Mouse (Mus musculus) thymus, adult 2 months (tissue): Measurements from ENCODE around the gene Acsl6. TPM values are rescaled to one million over a fixed set of nuclear protein-coding genes. Genes with fewer than 3 reads are reported as not detected.
"Not testable (repeated sequence)": the region's sequence is repeated elsewhere in the genome, so short reads cannot be mapped to it uniquely, and the experiment has no call there.

ENCODE experiments used
- DNase-seq: peaks from one replicate; pipeline ENCODE4 v3.0.0; 2021
- H3K27ac ChIP-seq: fragments of 200-500 bp; 2 replicates; pipeline ENCODE4 v1.5.1; 2012; ENCODE audit warnings: low read length, control low read depth; ENCODE audit not compliant: control insufficient read depth, insufficient read depth
- H3K27me3 ChIP-seq: fragments of 200-500 bp; 2 replicates; pipeline ENCODE4 v1.6.1; 2012; ENCODE audit warnings: mild to moderate bottlenecking, low read length, moderate library complexity, mixed read lengths; ENCODE audit not compliant: control insufficient read depth, insufficient read depth
- H3K36me3 ChIP-seq: fragments of 200-500 bp; 2 replicates; pipeline ENCODE4 v1.6.1; 2012; ENCODE audit warnings: mild to moderate bottlenecking, low read length, moderate library complexity; ENCODE audit not compliant: control insufficient read depth, insufficient read depth
- H3K4me1 ChIP-seq: fragments of 200-500 bp; replicated peaks from 2 replicates; pipeline ENCODE4 v1.6.1; 2012; ENCODE audit warnings: low read length; ENCODE audit not compliant: control insufficient read depth, insufficient read depth
- H3K4me3 ChIP-seq: fragments of 200-500 bp; 2 replicates; pipeline ENCODE4 v1.5.1; 2012; ENCODE audit warnings: mild to moderate bottlenecking, low read length, control low read depth, moderate library complexity; ENCODE audit not compliant: control insufficient read depth, insufficient read depth
- CTCF ChIP-seq: fragments of 200-500 bp; IDR thresholded peaks from 2 replicates; pipeline ENCODE4 v1.5.1; 2012; ENCODE audit warnings: mild to moderate bottlenecking, control low read depth, low read length, moderate library complexity, borderline replicate concordance; ENCODE audit not compliant: control insufficient read depth, poor library complexity, insufficient read depth; ENCODE audit errors: extremely low read depth
- POLR2A ChIP-seq: fragments of 200-500 bp; IDR thresholded peaks from 2 replicates; pipeline ENCODE4 v1.6.1; 2012; ENCODE audit warnings: mild to moderate bottlenecking, low read length, control low read depth, moderate library complexity; ENCODE audit not compliant: control insufficient read depth, poor library complexity, insufficient read depth; ENCODE audit errors: extremely low read depth
- WGBS: fragments of 180-500 bp; shearing (Covaris S2); methylation state at CpG from one replicate; pipeline ENCODE4 v1.1.7; 2018; 5-methylcytosine and 5-hydroxymethylcytosine counted together
- polyA plus RNA-seq: library from polyadenylated mRNA; depleted of rRNA; stranded (reverse); fragments of >200 nt; gene quantifications from 2 replicates; pipeline ENCODE4 v1.2.3, GENCODE M21; 2012

The Acsl6 gene
- polyA plus RNA-seq, 1 experiment, result 0.40 TPM

DNA sequence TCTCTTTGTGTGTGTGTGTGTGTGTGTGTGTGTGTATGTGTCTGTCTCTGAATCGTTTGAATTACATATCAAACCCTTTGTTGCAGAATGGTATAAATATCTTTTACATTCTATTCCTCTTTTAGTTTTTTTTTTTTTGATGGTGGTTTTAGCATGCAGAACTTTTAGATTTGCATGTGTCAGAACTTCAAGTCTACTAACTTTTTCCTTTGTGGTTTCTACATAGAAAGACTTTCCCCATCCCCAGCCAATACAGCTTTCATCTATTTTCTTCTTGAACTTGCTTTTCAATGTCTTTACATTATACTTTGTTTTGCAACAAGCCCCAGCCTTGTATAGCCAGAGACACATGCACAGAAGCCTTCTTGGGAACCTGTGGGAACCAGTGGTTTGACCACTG lies 6.9 kb upstream of the Acsl6 start:
- Histone ChIP-seq H3K27me3 (no peaks in the 10 kb centered on the region; the same call in 1 of the 2 replicates), H3K36me3 (no peaks in the 10 kb centered on the region), H3K4me3 (no peak overlapping the region), H3K4me1 (no peaks in the 10 kb centered on the region; the same call in 1 of the 2 replicates), H3K27ac (no peak overlapping the region)
- no peak for TF ChIP-seq POLR2A
- no peak for DNase-seq
- 74% methylated on average over 1 of the region's 1 CpGs for WGBS

DNA sequence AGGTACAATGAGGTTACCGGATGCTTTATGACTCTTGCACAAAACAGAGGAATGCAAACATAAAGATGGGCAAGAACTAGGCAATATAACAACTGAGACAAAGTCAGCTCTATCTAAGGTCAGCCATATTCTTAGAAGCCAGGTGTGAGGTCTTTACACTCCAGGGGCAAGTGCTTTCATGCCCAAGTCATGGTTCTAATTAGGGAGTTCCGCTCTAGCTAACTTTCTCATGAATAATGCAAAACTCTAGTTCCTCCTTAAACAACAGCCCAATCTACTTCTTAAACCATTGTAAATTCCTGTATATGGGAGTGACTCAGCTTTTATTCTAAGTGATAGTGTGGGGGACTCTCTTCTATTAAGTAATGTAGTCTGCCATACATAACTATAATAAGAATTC lies 6.1 kb upstream of the Acsl6 start:
- H3K4me3 ChIP-seq, H3K4me1 ChIP-seq, DNase-seq, H3K36me3 ChIP-seq, H3K27me3 ChIP-seq, H3K27ac ChIP-seq: not testable (repeated sequence)
- 96% methylated on average over 2 of the region's 2 CpGs for WGBS

DNA sequence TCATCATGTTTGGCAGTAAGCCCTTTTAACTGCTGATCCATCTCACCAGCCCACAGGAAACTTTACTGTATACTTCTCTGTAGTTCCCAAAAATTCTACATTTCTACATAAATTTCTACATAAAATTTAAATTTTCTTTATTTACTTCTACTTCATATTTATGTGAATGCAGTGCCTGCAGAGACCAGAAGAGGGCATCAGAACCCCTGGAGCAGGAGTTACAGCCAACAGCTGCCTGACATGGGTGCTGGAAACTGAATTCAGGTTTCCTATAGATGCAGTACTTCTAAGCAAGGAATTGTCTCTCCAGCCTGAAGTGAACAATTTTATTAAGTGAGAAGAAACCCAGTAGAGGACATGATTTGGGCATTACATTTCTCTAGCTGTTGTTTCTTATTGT lies 4.8 kb upstream of the Acsl6 start:
- H3K36me3 ChIP-seq, result no peaks in the 10 kb centered on the region
- no peak for TF ChIP-seq POLR2A
- no peak for TF ChIP-seq CTCF
- no peak overlapping the region for H3K4me3 ChIP-seq
- peaks cover 1% of the 10 kb centered on the region; the same call in 1 of the 2 replicates for H3K27me3 ChIP-seq
- peaks cover 1% of the 10 kb centered on the region; the same call in 1 of the 2 replicates for H3K4me1 ChIP-seq
- no peak overlapping the region for H3K27ac ChIP-seq
- DNase-seq, result no peak

DNA sequence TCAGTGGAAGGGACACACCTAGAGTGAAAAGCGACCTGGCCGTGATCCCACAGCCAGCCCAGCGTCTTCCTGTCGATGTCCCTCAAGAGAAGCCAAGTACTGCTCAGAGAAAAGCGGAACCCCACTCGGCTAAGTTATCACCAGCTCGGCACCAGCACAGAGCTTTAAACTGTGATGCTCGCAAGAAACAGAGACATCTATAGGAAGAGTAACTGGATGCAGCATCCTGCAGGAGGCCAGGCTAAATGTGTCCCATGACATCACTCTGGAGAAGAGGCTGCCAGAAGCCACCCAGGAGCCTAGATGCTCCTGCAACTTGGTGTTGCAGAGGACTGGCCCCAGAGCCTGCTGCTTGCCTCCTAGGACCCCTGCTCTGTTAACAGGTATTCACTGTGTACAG lies 1.6 kb upstream of the Acsl6 start:
- Histone ChIP-seq H3K27ac (no peak overlapping the region), H3K36me3 (no peaks in the 10 kb centered on the region), H3K4me3 (no peak overlapping the region), H3K4me1 (peaks cover 7% of the 10 kb centered on the region; the same call in 1 of the 2 replicates), H3K27me3 (peaks cover 5% of the 10 kb centered on the region; the same call in 1 of the 2 replicates)
- 87% methylated on average over 8 of the region's 8 CpGs for WGBS
- DNase-seq, result no peak
- TF ChIP-seq POLR2A, result no peak
- TF ChIP-seq CTCF, result no peak

DNA sequence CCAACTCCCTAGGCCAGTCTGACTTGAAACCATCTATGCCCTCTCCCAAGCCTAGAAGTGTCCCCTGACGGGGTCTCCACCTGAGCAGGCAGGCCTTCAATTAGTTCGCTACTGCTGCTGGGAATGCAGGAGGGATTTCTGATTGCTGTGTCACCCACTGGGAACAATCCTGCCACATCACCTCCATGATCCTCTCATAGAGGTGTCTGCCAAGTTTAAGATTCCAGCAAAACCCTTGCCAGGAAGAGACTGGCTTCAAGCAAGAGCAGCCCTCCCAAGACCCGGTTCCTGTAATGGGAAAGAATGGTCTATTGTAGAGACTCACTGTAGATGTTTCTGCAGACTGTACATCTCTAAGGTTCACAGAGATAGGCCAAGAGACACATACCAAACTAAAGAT lies 992 bp upstream of the Acsl6 start:
- H3K36me3 ChIP-seq, result no peaks in the 10 kb centered on the region
- 96% methylated on average over 3 of the region's 3 CpGs for WGBS
- no peak overlapping the region for H3K4me3 ChIP-seq
- TF ChIP-seq POLR2A, result no peak
- H3K4me1 ChIP-seq, result peaks cover 7% of the 10 kb centered on the region; the same call in 1 of the 2 replicates
- DNase-seq, result no peak
- H3K27me3 ChIP-seq, result peaks cover 5% of the 10 kb centered on the region; the same call in 1 of the 2 replicates
- no peak overlapping the region for H3K27ac ChIP-seq

DNA sequence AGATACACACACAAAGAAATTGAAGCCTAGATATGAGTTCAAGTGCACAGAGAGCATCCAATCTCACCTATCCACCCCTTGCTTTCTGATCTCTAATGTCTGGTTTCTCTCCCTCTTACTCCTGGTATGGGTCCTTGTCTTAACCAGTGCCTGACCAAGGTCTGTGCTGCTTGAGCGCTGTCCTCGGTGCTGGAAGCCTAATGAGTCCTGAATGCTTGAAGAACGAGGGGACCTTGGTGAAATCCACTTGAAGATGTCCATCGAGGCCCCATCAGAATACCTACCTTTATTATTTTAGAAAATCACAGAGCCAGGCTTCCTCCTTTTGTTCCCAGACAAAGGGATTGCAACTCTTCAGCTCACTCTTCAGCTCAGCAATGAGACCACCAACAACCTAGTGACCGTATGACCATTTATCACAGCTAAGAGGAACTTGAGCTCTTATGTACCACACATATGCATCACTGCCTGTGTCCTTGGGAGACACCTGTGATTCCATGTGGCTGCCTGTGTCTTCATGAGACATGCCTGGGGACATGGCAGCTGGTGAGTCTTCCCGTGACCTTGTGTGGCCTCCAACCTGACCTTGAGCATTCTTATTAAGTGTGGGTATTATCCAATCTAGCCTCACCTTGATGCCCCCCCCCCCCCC lies 396 bp upstream of the Acsl6 start:
- DNase-seq, result no peak
- Histone ChIP-seq H3K4me1 (peaks cover 7% of the 10 kb centered on the region; the same call in 1 of the 2 replicates), H3K36me3 (no peaks in the 10 kb centered on the region), H3K27ac (no peak overlapping the region), H3K4me3 (no peak overlapping the region), H3K27me3 (peaks cover 5% of the 10 kb centered on the region; the same call in 1 of the 2 replicates)
- no peak for TF ChIP-seq POLR2A
- 24% methylated on average over 6 of the region's 6 CpGs for WGBS

DNA sequence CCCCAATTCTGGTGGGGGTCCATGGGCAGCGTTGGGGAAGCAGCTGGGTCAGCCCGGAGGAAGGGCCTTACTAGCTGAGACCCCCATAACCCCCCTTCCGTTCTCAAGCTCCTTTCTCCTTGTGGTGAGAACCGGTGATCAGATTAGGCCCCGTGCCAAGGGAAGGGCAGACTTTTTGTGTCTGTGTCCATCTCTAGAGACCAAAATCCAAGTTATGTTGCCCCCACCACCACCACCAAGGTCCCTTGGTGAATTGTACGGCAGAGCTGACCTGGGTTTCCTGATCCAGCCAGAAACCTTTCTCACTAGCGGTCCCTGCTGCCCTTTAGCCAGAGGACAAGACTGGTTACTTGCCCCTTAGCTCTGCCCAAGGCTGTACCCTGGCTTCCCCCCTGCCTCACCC lies 874 bp downstream of the Acsl6 start:
- Histone ChIP-seq H3K27me3 (peaks cover 5% of the 10 kb centered on the region; the same call in 1 of the 2 replicates), H3K4me1 (peaks cover 7% of the 10 kb centered on the region; the same call in 1 of the 2 replicates), H3K4me3 (no peak overlapping the region), H3K36me3 (no peaks in the 10 kb centered on the region), H3K27ac (no peak overlapping the region)
- no peak for TF ChIP-seq POLR2A
- no peak for TF ChIP-seq CTCF
- DNase-seq, result no peak
- 24% methylated on average over 7 of the region's 7 CpGs for WGBS
